Comparison of ENCODE assay signal across 31 mouse cellular contexts in the genomic region with DNA sequence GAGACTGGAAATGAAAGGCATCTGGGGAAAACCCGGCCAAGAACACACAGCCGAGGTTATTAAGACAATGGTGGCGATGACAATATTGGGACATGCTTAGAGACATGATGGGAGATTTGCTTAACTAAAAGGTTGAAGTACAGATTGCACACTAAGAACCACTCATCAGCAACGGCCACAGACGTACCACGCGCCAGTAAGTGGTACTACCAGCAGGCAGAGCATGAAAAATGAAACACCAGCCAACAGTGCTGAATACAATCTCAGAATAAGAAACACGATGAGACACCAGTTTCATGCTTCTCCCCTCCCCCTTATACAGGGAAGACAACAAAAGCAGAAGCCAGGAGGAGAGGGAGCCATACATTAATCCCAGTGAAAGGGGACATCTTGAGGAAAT. TPM values are rescaled to one million over a fixed set of nuclear protein-coding genes. Genes with fewer than 3 reads are reported as not detected.
DNase-seq lines count a peak whose midpoint lies in the region; ATAC-seq and TF ChIP-seq lines count a peak whose summit lies in the region.
"Had no signal": no experiment of that assay in that cellular context is flagged by ENCODE, and none has a peak within 500 bp of the region (broad histone marks: within the 10 kb centered on the region; RNA-seq: fewer than 3 reads in every experiment).

No protein-coding gene starts in this region.

- no peak for TF ChIP-seq CTCF in forebrain, postnatal 0 days (IDR thresholded peaks at IDR 0.05; ENCODE audit: low read depth)
- no peak for TF ChIP-seq CTCF in brain, embryonic 14.5 days (IDR thresholded peaks at IDR 0.05; ENCODE audit: borderline replicate concordance, extremely low read depth, insufficient read depth, insufficient read length)

- no peak for TF ChIP-seq POLR2A in brain, embryonic 14.5 days (IDR thresholded peaks at IDR 0.05; ENCODE audit: borderline replicate concordance, extremely low read depth, insufficient read depth, insufficient read length, poor library complexity, severe bottlenecking)

- peak; percentile 82 for ATAC-seq in forebrain, postnatal 0 days
- ATAC-seq in forebrain, embryonic 11.5 days (replicated peaks; ENCODE audit: low FRiP score) = no peak
- ATAC-seq in hindbrain, embryonic 12.5 days (ENCODE audit: low FRiP score) = no peak
- ATAC-seq: CD4-positive, CD25-positive, alpha-beta regulatory T cell, adult 4 months; hindbrain, embryonic 16.5 days; inflammation-experienced regulatory T-cells, adult 6 months; intestine, embryonic 16.5 days had no signal

- peak; percentile 43 for DNase-seq in forebrain, postnatal 0 days
- DNase-seq in forebrain, embryonic 11.5 days (ENCODE audit: low spot score) = no peak
- no peak for DNase-seq in hindbrain, embryonic 10.5 days (ENCODE audit: low spot score)
- peak; percentile 24 for DNase-seq in brain, embryonic 14.5 days (ENCODE audit: low read depth)
- no peak for DNase-seq in urinary bladder, postnatal 25 days (ENCODE audit: low spot score)
- DNase-seq: adrenal gland, adult 2 months; adrenal gland, postnatal 14 days; cerebellum, adult 11-12 months; cerebellum, adult 8-10 months; cerebellum, postnatal 10 days; cerebellum, postnatal 36 days; embryo, embryonic 11 days; gastrocnemius, adult 2 months; gastrocnemius, postnatal 14 days; heart, adult 18-20 months; heart, postnatal 14 days; heart, postnatal 4 days; kidney, adult 18-20 months; kidney, adult 9 months had no signal

- H3K36me3 ChIP-seq in forebrain, postnatal 0 days (ENCODE audit: insufficient read depth) = no peaks in the 10 kb centered on the region
- H3K36me3 ChIP-seq in forebrain, embryonic 11.5 days (ENCODE audit: control insufficient read depth, insufficient read depth, low read length) = no peaks in the 10 kb centered on the region
- no peaks in the 10 kb centered on the region for H3K36me3 ChIP-seq in hindbrain, embryonic 12.5 days
- H3K36me3 ChIP-seq in hindbrain, embryonic 10.5 days = no peaks in the 10 kb centered on the region
- H3K36me3 ChIP-seq: embryonic facial prominence, embryonic 10.5 days; embryonic facial prominence, embryonic 13.5 days; heart, embryonic 10.5 days; heart, embryonic 13.5 days had no signal

- H3K27me3 ChIP-seq in forebrain, postnatal 0 days (ENCODE audit: insufficient read depth, low read length) = no peaks in the 10 kb centered on the region
- no peaks in the 10 kb centered on the region for H3K27me3 ChIP-seq in forebrain, embryonic 11.5 days (ENCODE audit: control insufficient read depth, insufficient read depth, low read length)
- no peaks in the 10 kb centered on the region for H3K27me3 ChIP-seq in hindbrain, embryonic 12.5 days
- no peaks in the 10 kb centered on the region for H3K27me3 ChIP-seq in hindbrain, embryonic 10.5 days (ENCODE audit: insufficient read depth, poor library complexity, severe bottlenecking)
- H3K27me3 ChIP-seq: embryonic facial prominence, embryonic 13.5 days; heart, embryonic 13.5 days had no signal

- WGBS in forebrain, postnatal 0 days = 50% methylated on average over 8 of the region's 8 CpGs
- 90% methylated on average over 8 of the region's 8 CpGs for WGBS in forebrain, embryonic 11.5 days
- whole genome bisulfite sequencing in hindbrain, embryonic 12.5 days = 78% methylated on average over 8 of the region's 8 CpGs
- WGBS in hindbrain, embryonic 10.5 days = 87% methylated on average over 8 of the region's 8 CpGs

- H3K4me2 ChIP-seq in forebrain, postnatal 0 days (ENCODE audit: low read depth) = no peak overlapping the region
- no peak overlapping the region for H3K4me2 ChIP-seq in forebrain, embryonic 11.5 days (ENCODE audit: low read depth, low read length, severe bottlenecking)
- H3K4me2 ChIP-seq in hindbrain, embryonic 12.5 days (replicated peaks) = no peak overlapping the region
- H3K4me2 ChIP-seq: embryonic facial prominence, embryonic 13.5 days; heart, embryonic 13.5 days had no signal

- H3K9me3 ChIP-seq in forebrain, postnatal 0 days (ENCODE audit: low read length) = no peaks in the 10 kb centered on the region
- no peaks in the 10 kb centered on the region for H3K9me3 ChIP-seq in forebrain, embryonic 11.5 days (ENCODE audit: control insufficient read depth, low read length)
- no peaks in the 10 kb centered on the region for H3K9me3 ChIP-seq in hindbrain, embryonic 12.5 days (replicated peaks)
- no peaks in the 10 kb centered on the region for H3K9me3 ChIP-seq in hindbrain, embryonic 10.5 days
- H3K9me3 ChIP-seq: embryonic facial prominence, embryonic 10.5 days; embryonic facial prominence, embryonic 13.5 days; heart, embryonic 10.5 days; heart, embryonic 13.5 days had no signal

- no peak overlapping the region for H3K4me3 ChIP-seq in forebrain, postnatal 0 days (ENCODE audit: low read depth, low read length)
- no peak overlapping the region for H3K4me3 ChIP-seq in forebrain, embryonic 11.5 days (ENCODE audit: low read depth, low read length)
- H3K4me3 ChIP-seq in hindbrain, embryonic 12.5 days = no peak overlapping the region
- no peak overlapping the region for H3K4me3 ChIP-seq in hindbrain, embryonic 10.5 days
- H3K4me3 ChIP-seq: embryonic facial prominence, embryonic 10.5 days; embryonic facial prominence, embryonic 13.5 days; erythroblast, embryonic 14.5 days; gastrocnemius, adult 2 months; heart, embryonic 10.5 days; heart, embryonic 13.5 days had no signal

- no peak overlapping the region for H3K9ac ChIP-seq in forebrain, postnatal 0 days
- H3K9ac ChIP-seq in forebrain, embryonic 11.5 days (ENCODE audit: low read length) = no peak overlapping the region
- H3K9ac ChIP-seq in hindbrain, embryonic 12.5 days = no peak overlapping the region
- H3K9ac ChIP-seq: embryonic facial prominence, embryonic 13.5 days; heart, embryonic 13.5 days had no signal

- peak overlapping the region; percentile 42; the same call in 1 of the 2 replicates for H3K27ac ChIP-seq in forebrain, postnatal 0 days (ENCODE audit: low read depth, low read length)
- no peak overlapping the region for H3K27ac ChIP-seq in forebrain, embryonic 11.5 days (ENCODE audit: low read depth, low read length)
- H3K27ac ChIP-seq in hindbrain, embryonic 12.5 days = 0 out of 2 replicates have a peak overlapping the region, but pooled peaks have one; percentile 12
- H3K27ac ChIP-seq in hindbrain, embryonic 10.5 days = no peak overlapping the region
- H3K27ac ChIP-seq: embryonic facial prominence, embryonic 10.5 days; embryonic facial prominence, embryonic 13.5 days; gastrocnemius, adult 2 months; heart, embryonic 10.5 days; heart, embryonic 13.5 days had no signal

- H3K4me1 ChIP-seq in forebrain, postnatal 0 days (ENCODE audit: insufficient read depth) = no peaks in the 10 kb centered on the region
- no peaks in the 10 kb centered on the region for H3K4me1 ChIP-seq in forebrain, embryonic 11.5 days (replicated peaks; ENCODE audit: control insufficient read depth, insufficient read depth, low read length)
- H3K4me1 ChIP-seq in hindbrain, embryonic 12.5 days = no peaks in the 10 kb centered on the region
- H3K4me1 ChIP-seq in hindbrain, embryonic 10.5 days (replicated peaks) = no peaks in the 10 kb centered on the region
- H3K4me1 ChIP-seq: embryonic facial prominence, embryonic 10.5 days; embryonic facial prominence, embryonic 13.5 days; heart, embryonic 10.5 days; heart, embryonic 13.5 days had no signal

RNA-seq across cellular contexts. Expression of gene Lrrc55, which starts 8.2 kb away (rescaled TPM):
- 31.5 and 36.7 TPM in 2 replicates for total RNA-seq in forebrain, postnatal 0 days (2014; rRNA removed)
- 11.2 and 14.6 TPM in 2 replicates for polyA plus RNA-seq in forebrain, postnatal 0 days (2015; fragmentation: Nextera tagmentation; extraction: Ambion mirVana)
- 0.81 and 0.87 TPM in 2 replicates for polyA plus RNA-seq in forebrain, embryonic 11.5 days (2014; fragmentation: Nextera tagmentation; extraction: Ambion mirVana)
- polyA plus RNA-seq in hindbrain, embryonic 12.5 days (2016; fragmentation: Nextera tagmentation; extraction: Ambion mirVana) = 3.1 TPM in 2 replicates
- polyA plus RNA-seq in hindbrain, embryonic 10.5 days (2016; fragmentation: Nextera tagmentation; extraction: Ambion mirVana) = 0.48 and 0.92 TPM in 2 replicates
- 16.6 and 20.2 TPM in 2 replicates for polyA plus RNA-seq in brain, embryonic 14.5 days (2012; rRNA removed)
- total RNA-seq: MEL had no signal
- polyA plus RNA-seq: C2C12; CD4-positive, CD25-positive, alpha-beta regulatory T cell, adult 4 months; erythroblast, embryonic 14.5 days; inflammation-experienced regulatory T-cells, adult 6 months had no signal

Comparison
In these comparisons a context has a peak if more than half of its experiments do, and no peak if none do; other contexts are left out.
1. DNase-seq: peak in forebrain, postnatal 0 days (single experiment) and brain, embryonic 14.5 days (single experiment); none in forebrain, embryonic 11.5 days (single experiment), hindbrain, embryonic 10.5 days (single experiment) and urinary bladder, postnatal 25 days (single experiment).
2. H3K27ac ChIP-seq: peak in forebrain, postnatal 0 days (single experiment) and hindbrain, embryonic 12.5 days (single experiment); none in forebrain, embryonic 11.5 days (single experiment) and hindbrain, embryonic 10.5 days (single experiment).